In genomic region chr10:39240178-39240791, GRCm38 (mm10) we compare ENCODE assay signal across 8 mouse cellular contexts.
DNase-seq lines count a peak whose midpoint lies in the region; ATAC-seq and TF ChIP-seq lines count a peak whose summit lies in the region.

No protein-coding gene starts in this region.

- peak overlapping the region; percentile 27 for H3K4me2 ChIP-seq in embryonic facial prominence, embryonic 12.5 days (replicated peaks)
- H3K4me2 ChIP-seq in hindbrain, postnatal 0 days (ENCODE audit: low read depth, low read length): peak overlapping the region; percentile 30; the same call in 1 of the 2 replicates
- H3K4me2 ChIP-seq in midbrain, embryonic 12.5 days (replicated peaks): peak overlapping the region; percentile 31

- no peak overlapping the region for H3K27ac ChIP-seq in embryonic facial prominence, embryonic 12.5 days
- H3K27ac ChIP-seq in hindbrain, postnatal 0 days: peak overlapping the region; percentile 41; the same call in 1 of the 2 replicates
- no peak overlapping the region for H3K27ac ChIP-seq in midbrain, embryonic 12.5 days (replicated peaks)

- DNase-seq in heart, adult 11 months: peak; percentile 75
- no peak for DNase-seq in heart, postnatal 4 days
- DNase-seq in hindbrain, postnatal 0 days (ENCODE audit: low spot score): no peak
- no peak for DNase-seq in adrenal gland, adult 18-20 months (ENCODE audit: low spot score in 2 of 2)
- no peak for DNase-seq in testis, postnatal 14 days (ENCODE audit: low spot score)
- DNase-seq in right cerebral cortex, postnatal 14 days: no peak

- no peak for TF ChIP-seq CTCF in hindbrain, postnatal 0 days (IDR thresholded peaks at IDR 0.05; ENCODE audit: low read depth)

- H3K36me3 ChIP-seq in embryonic facial prominence, embryonic 12.5 days: no peaks in the 10 kb centered on the region
- H3K36me3 ChIP-seq in hindbrain, postnatal 0 days (ENCODE audit: insufficient read depth, low read length): no peaks in the 10 kb centered on the region
- H3K36me3 ChIP-seq in midbrain, embryonic 12.5 days: no peaks in the 10 kb centered on the region

- 0 out of 2 replicates have a peak, but pooled peaks have one; percentile 7 for ATAC-seq in embryonic facial prominence, embryonic 12.5 days (ENCODE audit: insufficient number of reproducible peaks, insufficient read depth, low FRiP score, low TSS enrichment)
- no peak; the same call in 1 of the 2 replicates for ATAC-seq in hindbrain, postnatal 0 days
- ATAC-seq in midbrain, embryonic 12.5 days (ENCODE audit: low FRiP score, low read depth): no peak; the same call in 1 of the 2 replicates

- WGBS in embryonic facial prominence, embryonic 12.5 days: 45% methylated on average over 11 of the region's 11 CpGs
- WGBS in hindbrain, postnatal 0 days: 39% methylated on average over 11 of the region's 11 CpGs
- WGBS in midbrain, embryonic 12.5 days: 42% methylated on average over 11 of the region's 11 CpGs

- no peak overlapping the region for H3K9ac ChIP-seq in embryonic facial prominence, embryonic 12.5 days
- H3K9ac ChIP-seq in hindbrain, postnatal 0 days (replicated peaks; ENCODE audit: low read length): 0 out of 2 replicates have a peak overlapping the region, but pooled peaks have one; percentile 26
- no peak overlapping the region for H3K9ac ChIP-seq in midbrain, embryonic 12.5 days (replicated peaks)

- H3K27me3 ChIP-seq in embryonic facial prominence, embryonic 12.5 days: no peaks in the 10 kb centered on the region
- H3K27me3 ChIP-seq in hindbrain, postnatal 0 days (ENCODE audit: insufficient read depth, low read length): no peaks in the 10 kb centered on the region
- H3K27me3 ChIP-seq in midbrain, embryonic 12.5 days: no peaks in the 10 kb centered on the region; the same call in 1 of the 2 replicates

- H3K4me3 ChIP-seq in embryonic facial prominence, embryonic 12.5 days: no peak overlapping the region
- H3K4me3 ChIP-seq in hindbrain, postnatal 0 days (ENCODE audit: low read length): no peak overlapping the region
- no peak overlapping the region for H3K4me3 ChIP-seq in midbrain, embryonic 12.5 days

- H3K9me3 ChIP-seq in embryonic facial prominence, embryonic 12.5 days: no peaks in the 10 kb centered on the region
- H3K9me3 ChIP-seq in hindbrain, postnatal 0 days (ENCODE audit: low read length): no peaks in the 10 kb centered on the region
- H3K9me3 ChIP-seq in midbrain, embryonic 12.5 days: no peaks in the 10 kb centered on the region

- H3K4me1 ChIP-seq in embryonic facial prominence, embryonic 12.5 days: peaks cover 10% of the 10 kb centered on the region; the same call in 1 of the 2 replicates
- H3K4me1 ChIP-seq in hindbrain, postnatal 0 days (ENCODE audit: insufficient read depth, low read length): no peaks in the 10 kb centered on the region
- H3K4me1 ChIP-seq in midbrain, embryonic 12.5 days: peaks cover 7% of the 10 kb centered on the region
